Mouse (Mus musculus): ENCODE data around the gene Dennd4c. TPM values are rescaled to one million over a fixed set of nuclear protein-coding genes. Genes with fewer than 3 reads are reported as not detected.

The Dennd4c gene
- polyA plus RNA-seq (2021; fragmentation: Nextera tagmentation) = 0.69 and 1.0 TPM in 2 replicates
- long read RNA-seq, experiment 1 = 0 reads
- long read RNA-seq, experiment 2, partial matches to known transcripts = 8 of 12 reads
- long read RNA-seq, experiment 2, other reads (novel, unspliced or antisense) = 4 of 12 reads

DNA sequence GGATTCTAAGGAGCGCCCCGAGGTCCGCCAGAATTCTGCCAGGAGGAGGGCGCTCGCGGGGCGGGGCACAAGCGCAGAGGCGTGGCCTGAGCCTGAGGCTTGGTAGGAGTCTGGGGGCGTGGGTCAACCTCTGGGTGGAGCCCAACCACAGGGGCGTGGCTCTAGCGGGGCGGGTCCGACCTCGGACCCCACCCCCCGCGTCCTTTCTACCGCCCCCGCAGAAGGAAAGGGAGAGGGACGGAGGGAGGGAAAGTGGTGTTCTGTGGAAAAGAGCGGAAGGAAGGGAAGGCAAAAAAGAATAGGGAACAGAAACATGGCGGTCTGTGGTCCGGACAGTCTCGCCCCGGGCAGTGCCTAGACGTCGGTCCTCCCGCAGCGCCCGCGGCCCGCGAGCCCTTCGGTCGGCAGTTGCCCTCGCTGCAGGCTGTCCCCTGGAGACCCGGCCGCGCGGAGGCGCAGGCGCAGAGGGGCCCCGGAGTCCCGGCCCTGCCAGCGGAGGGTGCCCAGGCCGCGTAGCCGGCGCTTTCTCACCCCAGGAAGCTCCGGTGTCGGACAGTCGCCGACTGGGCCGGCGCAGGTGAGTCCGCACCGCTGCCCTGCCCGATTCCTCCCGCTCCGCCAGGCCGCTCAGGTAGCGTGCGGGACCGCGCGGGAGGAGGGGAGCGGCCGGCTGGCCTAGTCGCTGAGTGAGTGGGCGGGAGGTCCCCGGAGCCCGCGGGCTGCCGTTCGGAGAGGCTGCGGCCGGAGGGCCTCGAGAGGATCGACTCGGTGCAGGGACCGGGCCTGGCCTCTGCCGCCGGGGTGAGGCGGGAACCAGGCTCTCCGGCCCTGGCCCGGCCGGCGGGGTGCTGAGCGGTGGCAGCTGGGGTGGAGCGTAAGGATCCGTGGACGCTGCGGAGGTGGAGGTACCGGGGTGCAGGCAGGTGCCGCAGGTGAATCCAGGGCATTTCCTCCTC lies at the start of gene Dennd4c:
Gene Dennd4c (plus strand): TSS at position 220 of the 956 bp plus-strand sequence.

DNA sequence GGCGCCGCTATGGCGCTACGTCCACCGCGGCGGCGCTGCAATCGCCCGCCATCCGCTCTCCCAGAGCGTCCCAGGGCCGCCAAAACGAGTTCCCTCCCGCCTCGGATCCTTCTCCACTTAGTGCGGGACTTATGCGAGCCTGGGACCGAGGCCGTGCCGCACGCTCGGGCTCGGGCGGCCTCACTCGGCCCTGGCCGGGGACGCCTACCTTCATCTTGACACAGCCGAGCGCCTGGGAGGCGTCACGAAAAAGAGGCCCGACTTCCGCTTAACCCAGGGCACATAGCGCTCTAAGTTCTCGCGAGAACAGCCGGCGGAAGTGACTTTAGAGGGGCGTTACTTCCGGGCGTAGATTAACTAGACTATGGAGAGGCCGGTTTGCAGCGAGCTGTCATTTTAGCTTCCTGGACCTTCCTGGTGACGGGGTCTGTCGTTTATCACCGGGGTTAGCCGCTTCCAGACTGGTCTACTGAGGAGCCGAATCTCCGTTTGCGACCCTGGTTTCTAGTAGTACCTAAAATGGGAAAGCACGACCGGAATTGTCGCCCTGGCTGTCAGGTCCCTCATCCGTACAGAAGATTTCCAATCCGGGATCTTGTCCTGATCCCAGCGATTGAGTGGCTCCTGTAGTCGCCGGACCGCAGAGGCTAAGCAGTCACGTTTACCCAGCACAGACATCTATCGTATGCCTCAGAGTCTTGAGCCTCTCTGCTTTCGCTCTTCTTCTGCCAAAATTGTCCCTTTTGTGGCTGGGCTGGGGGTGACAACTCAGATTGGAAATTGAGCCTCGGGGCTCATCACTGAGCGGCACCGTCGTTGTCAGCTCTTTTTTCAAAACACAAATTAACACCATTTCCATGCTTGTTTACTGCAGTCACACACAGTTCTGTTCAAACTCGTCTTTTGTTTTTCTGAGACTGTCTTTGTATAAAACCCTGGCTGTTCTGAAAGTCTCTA lies 109.0 kb downstream of the Dennd4c start, which contains the start of gene Rps6:
Gene Rps6 (minus strand): TSS at position 300 of the 957 bp plus-strand sequence.

DNA sequence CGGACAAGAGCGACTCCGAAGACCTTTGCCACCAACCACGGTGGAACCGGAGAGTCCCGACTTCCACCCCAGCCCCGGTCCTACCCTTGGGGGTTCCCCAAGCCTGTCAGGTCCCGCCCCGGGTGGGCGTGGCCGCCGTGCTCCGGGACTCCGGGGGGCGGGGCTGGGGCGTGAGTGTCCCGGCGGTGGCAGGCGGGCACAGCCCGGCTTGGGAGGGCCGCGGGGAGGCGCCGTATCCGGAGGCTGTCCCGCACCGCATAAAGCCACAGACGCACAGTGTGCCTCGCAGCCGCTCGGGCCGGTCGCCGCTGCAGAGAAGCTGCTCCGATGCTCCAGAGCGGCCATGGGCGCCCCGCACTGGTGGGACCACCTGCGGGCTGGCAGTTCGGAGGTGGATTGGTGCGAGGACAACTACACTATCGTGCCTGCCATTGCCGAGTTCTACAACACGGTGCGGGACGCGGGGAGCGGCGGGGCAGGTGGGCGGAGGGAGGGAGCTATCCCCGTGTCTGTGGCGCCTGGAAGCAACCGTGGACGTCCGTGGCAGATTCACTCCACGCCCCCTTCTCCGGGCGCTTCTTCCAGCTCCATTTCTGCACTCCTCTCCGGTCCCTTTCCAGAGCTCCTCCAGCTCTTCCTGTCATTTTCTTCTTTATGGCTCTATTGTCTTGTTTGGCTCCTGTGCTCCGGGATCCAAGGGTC lies 125.9 kb downstream of the Dennd4c start, which contains the start of gene Acer2:
Gene Acer2 (plus strand): TSS at position 251 of the 702 bp plus-strand sequence.

Other genes starting within 250 kb of the Dennd4c start
- gene Saxo1, start 190.2 kb upstream of the Dennd4c start, polyA plus RNA-seq (2021; fragmentation: Nextera tagmentation) = not detected in 2 replicates
- gene Rraga, start 172.9 kb upstream of the Dennd4c start, polyA plus RNA-seq (2021; fragmentation: Nextera tagmentation) = 43.3 and 53.3 TPM in 2 replicates
- 1.8 and 2.7 TPM in 2 replicates for gene Haus6, start 136.5 kb upstream of the Dennd4c start, polyA plus RNA-seq (2021; fragmentation: Nextera tagmentation)
- 14.0 and 18.4 TPM in 2 replicates for gene Plin2, start 78.5 kb upstream of the Dennd4c start, polyA plus RNA-seq (2021; fragmentation: Nextera tagmentation)
- gene Rps6, start 108.9 kb downstream of the Dennd4c start, polyA plus RNA-seq (2021; fragmentation: Nextera tagmentation) = 1,908 and 2,120 TPM in 2 replicates
- gene Acer2, start 125.8 kb downstream of the Dennd4c start, polyA plus RNA-seq (2021; fragmentation: Nextera tagmentation) = 3.0 and 4.1 TPM in 2 replicates

Data from layer of hippocampus, adult 6 months (tissue).